Mouse (Mus musculus): Measurements from ENCODE around the gene Phyhipl. TPM values are rescaled to one million over a fixed set of nuclear protein-coding genes. Genes with fewer than 3 reads are reported as not detected.
A peak's percentile ranks its signal among the peaks of the same experiment; 100 is the strongest.

Phyhipl gene
- polyA plus RNA-seq, 1 experiment from 2014 or later = 92.6 TPM

DNA sequence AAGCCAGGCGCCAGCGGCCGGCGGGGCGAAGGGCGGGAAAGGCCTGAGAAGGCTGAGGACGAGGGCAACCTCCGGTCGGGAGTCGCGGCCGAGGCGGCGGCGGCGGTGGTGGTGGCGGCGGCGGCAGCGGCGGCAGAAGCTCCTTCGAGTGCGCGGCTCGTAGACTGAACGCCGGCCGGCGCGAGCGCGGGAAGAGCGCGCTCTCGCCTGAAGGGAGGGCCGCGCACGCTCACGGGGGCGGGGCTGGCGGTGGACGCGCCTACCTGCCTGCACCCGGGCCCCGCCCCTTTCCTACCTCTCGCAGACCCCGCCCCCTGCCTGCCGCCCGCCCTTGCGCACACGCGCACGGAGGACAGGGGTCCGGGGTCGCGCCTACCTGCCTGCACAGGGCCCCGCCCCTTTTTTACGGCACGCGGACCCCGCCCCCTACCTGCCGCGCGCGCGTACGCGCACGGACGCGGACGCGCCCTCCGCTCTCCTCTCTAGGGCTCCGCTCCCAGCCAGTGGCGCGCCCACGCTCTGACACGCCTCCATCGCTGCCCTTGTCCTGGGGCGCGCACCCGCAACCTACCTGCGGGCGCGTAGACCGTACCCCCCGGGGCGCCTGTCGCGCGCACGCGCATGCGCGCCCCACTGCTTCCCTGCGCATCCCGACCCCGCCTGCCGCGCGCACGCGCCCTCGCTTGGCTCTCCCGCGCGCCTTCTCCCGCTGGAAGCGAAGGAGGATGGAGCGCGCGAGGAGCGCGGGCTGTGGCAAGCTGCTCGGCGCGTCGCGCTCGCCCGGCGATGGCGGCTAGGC lies 56.4 kb downstream of the Phyhipl start:
- peak; percentile 95 for DNase-seq (ENCODE audit: low spot score)
- Histone ChIP-seq H3K4me1 (ENCODE audit: control insufficient read depth, insufficient read depth, low read length) (peaks cover 6% of the 10 kb centered on the region), H3K4me3 (ENCODE audit: low read depth, low read length) (peak overlapping the region; percentile 80), H3K27me3 (replicated peaks; ENCODE audit: control insufficient read depth, insufficient read depth, low read length) (no peaks in the 10 kb centered on the region; the same call in 1 of the 2 replicates), H3K9me3 (replicated peaks; ENCODE audit: control insufficient read depth, low read length) (no peaks in the 10 kb centered on the region), H3K4me2 (ENCODE audit: low read length) (peak overlapping the region; percentile 94), H3K9ac (ENCODE audit: low read length) (peak overlapping the region; percentile 94), H3K27ac (ENCODE audit: low read depth, low read length) (peak overlapping the region; percentile 92), H3K36me3 (ENCODE audit: control insufficient read depth, insufficient read depth, low read length) (no peaks in the 10 kb centered on the region)
- peak; percentile 93 for ATAC-seq
- WGBS = under 1% methylated on average over 108 of the region's 124 CpGs

- WGBS = under 1% methylated on average over 47 of the region's 48 CpGs
- no peaks in the 10 kb centered on the region for H3K36me3 ChIP-seq (ENCODE audit: control insufficient read depth, insufficient read depth, low read length)
- H3K9ac ChIP-seq (ENCODE audit: low read length) = peak overlapping the region; percentile 94
- no peaks in the 10 kb centered on the region for H3K9me3 ChIP-seq (replicated peaks; ENCODE audit: control insufficient read depth, low read length)
- peak overlapping the region; percentile 92 for H3K27ac ChIP-seq (ENCODE audit: low read depth, low read length)
- ATAC-seq = peak; percentile 62
- DNase-seq (ENCODE audit: low spot score) = peak; percentile 72
- H3K4me1 ChIP-seq (ENCODE audit: control insufficient read depth, insufficient read depth, low read length) = peaks cover 6% of the 10 kb centered on the region
- H3K4me2 ChIP-seq (ENCODE audit: low read length) = peak overlapping the region; percentile 94
- no peaks in the 10 kb centered on the region; the same call in 1 of the 2 replicates for H3K27me3 ChIP-seq (replicated peaks; ENCODE audit: control insufficient read depth, insufficient read depth, low read length)
- peak overlapping the region; percentile 80 for H3K4me3 ChIP-seq (ENCODE audit: low read depth, low read length)
Measured at GRCm38 (mm10) chr10:70598516-70599125, 57.1 kb downstream of the Phyhipl start.

- peak overlapping the region; percentile 80 for H3K4me3 ChIP-seq (ENCODE audit: low read depth, low read length)
- H3K36me3 ChIP-seq (ENCODE audit: control insufficient read depth, insufficient read depth, low read length) = no peaks in the 10 kb centered on the region
- H3K4me1 ChIP-seq (ENCODE audit: control insufficient read depth, insufficient read depth, low read length) = peaks cover 6% of the 10 kb centered on the region
- WGBS = 14% methylated on average over 10 of the region's 10 CpGs
- no peaks in the 10 kb centered on the region; the same call in 1 of the 2 replicates for H3K27me3 ChIP-seq (replicated peaks; ENCODE audit: control insufficient read depth, insufficient read depth, low read length)
- H3K4me2 ChIP-seq (ENCODE audit: low read length) = peak overlapping the region; percentile 94
- peak overlapping the region; percentile 94 for H3K9ac ChIP-seq (ENCODE audit: low read length)
- no peak; the same call in 1 of the 2 replicates for ATAC-seq
- H3K27ac ChIP-seq (ENCODE audit: low read depth, low read length) = no peak overlapping the region
- no peak for DNase-seq (ENCODE audit: low spot score)
- H3K9me3 ChIP-seq (replicated peaks; ENCODE audit: control insufficient read depth, low read length) = no peaks in the 10 kb centered on the region
Measured at GRCm38 (mm10) chr10:70598081-70598515, 57.7 kb downstream of the Phyhipl start.

- DNase-seq (ENCODE audit: low spot score) (peak; percentile 39), ATAC-seq (no peak)
- Histone ChIP-seq H3K36me3 (ENCODE audit: control insufficient read depth, insufficient read depth, low read length) (no peaks in the 10 kb centered on the region), H3K4me3 (ENCODE audit: low read depth, low read length) (no peak overlapping the region), H3K9me3 (replicated peaks; ENCODE audit: control insufficient read depth, low read length) (no peaks in the 10 kb centered on the region), H3K27me3 (replicated peaks; ENCODE audit: control insufficient read depth, insufficient read depth, low read length) (no peaks in the 10 kb centered on the region), H3K9ac (ENCODE audit: low read length) (no peak overlapping the region), H3K4me2 (ENCODE audit: low read length) (no peak overlapping the region), H3K4me1 (ENCODE audit: control insufficient read depth, insufficient read depth, low read length) (peaks cover 6% of the 10 kb centered on the region), H3K27ac (ENCODE audit: low read depth, low read length) (no peak overlapping the region)
- WGBS = 50% methylated on average over 1 of the region's 1 CpGs
Measured at GRCm38 (mm10) chr10:70594007-70594406, 61.8 kb downstream of the Phyhipl start.

DNA sequence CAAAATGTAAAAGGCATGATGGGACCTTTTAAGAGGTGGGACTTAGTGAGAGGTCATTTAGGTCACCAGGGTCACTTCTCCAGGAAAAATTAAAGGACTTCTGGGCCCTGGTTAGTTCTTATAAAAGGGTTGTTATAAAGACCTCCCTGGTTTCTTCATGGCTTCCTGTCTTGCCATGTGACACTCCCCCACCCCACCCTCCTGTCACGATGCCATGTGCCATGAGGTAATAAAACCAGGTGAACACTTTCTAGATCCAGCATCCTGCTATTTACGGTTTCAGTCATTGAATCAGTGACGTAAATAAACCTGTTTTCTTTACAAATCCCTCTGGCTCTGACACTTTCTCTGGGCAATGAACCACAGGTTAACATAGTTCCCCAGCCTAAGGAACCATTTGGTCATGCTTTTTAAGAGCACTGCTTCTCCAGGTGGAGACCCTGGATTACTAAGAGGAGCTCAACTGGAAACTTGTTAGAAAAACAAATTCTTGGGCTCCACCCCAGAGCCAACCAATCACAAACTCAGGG lies 68.8 kb downstream of the Phyhipl start:
- H3K36me3 ChIP-seq (ENCODE audit: control insufficient read depth, insufficient read depth, low read length) = no peaks in the 10 kb centered on the region
- H3K4me2 ChIP-seq (ENCODE audit: low read length) = no peak overlapping the region
- H3K4me1 ChIP-seq (ENCODE audit: control insufficient read depth, insufficient read depth, low read length) = no peaks in the 10 kb centered on the region
- H3K27me3 ChIP-seq (replicated peaks; ENCODE audit: control insufficient read depth, insufficient read depth, low read length) = no peaks in the 10 kb centered on the region
- 92% methylated on average over 3 of the region's 3 CpGs for WGBS
- ATAC-seq = no peak
- H3K9ac ChIP-seq (ENCODE audit: low read length) = no peak overlapping the region
- no peak overlapping the region for H3K27ac ChIP-seq (ENCODE audit: low read depth, low read length)
- H3K4me3 ChIP-seq (ENCODE audit: low read depth, low read length) = no peak overlapping the region
- no peaks in the 10 kb centered on the region for H3K9me3 ChIP-seq (replicated peaks; ENCODE audit: control insufficient read depth, low read length)
- no peak for DNase-seq (ENCODE audit: low spot score)

- no peak overlapping the region for H3K27ac ChIP-seq (ENCODE audit: low read depth, low read length)
- no peak overlapping the region for H3K4me3 ChIP-seq (ENCODE audit: low read depth, low read length)
- no peak overlapping the region for H3K9ac ChIP-seq (ENCODE audit: low read length)
- no peaks in the 10 kb centered on the region for H3K4me1 ChIP-seq (ENCODE audit: control insufficient read depth, insufficient read depth, low read length)
- WGBS = 88% methylated on average over 1 of the region's 1 CpGs
- no peak overlapping the region for H3K4me2 ChIP-seq (ENCODE audit: low read length)
- no peaks in the 10 kb centered on the region for H3K36me3 ChIP-seq (ENCODE audit: control insufficient read depth, insufficient read depth, low read length)
- no peaks in the 10 kb centered on the region for H3K9me3 ChIP-seq (replicated peaks; ENCODE audit: control insufficient read depth, low read length)
- DNase-seq (ENCODE audit: low spot score) (no peak), ATAC-seq (no peak)
- no peaks in the 10 kb centered on the region for H3K27me3 ChIP-seq (replicated peaks; ENCODE audit: control insufficient read depth, insufficient read depth, low read length)
Measured at GRCm38 (mm10) chr10:70584171-70584570, 71.6 kb downstream of the Phyhipl start.

- no peaks in the 10 kb centered on the region for H3K27me3 ChIP-seq (replicated peaks; ENCODE audit: control insufficient read depth, insufficient read depth, low read length)
- WGBS = 76% methylated on average over 7 of the region's 7 CpGs
- no peaks in the 10 kb centered on the region for H3K4me1 ChIP-seq (ENCODE audit: control insufficient read depth, insufficient read depth, low read length)
- no peak overlapping the region for H3K4me3 ChIP-seq (ENCODE audit: low read depth, low read length)
- no peaks in the 10 kb centered on the region for H3K36me3 ChIP-seq (ENCODE audit: control insufficient read depth, insufficient read depth, low read length)
- no peak for ATAC-seq
- H3K4me2 ChIP-seq (ENCODE audit: low read length) = no peak overlapping the region
- H3K9ac ChIP-seq (ENCODE audit: low read length) = no peak overlapping the region
- no peaks in the 10 kb centered on the region for H3K9me3 ChIP-seq (replicated peaks; ENCODE audit: control insufficient read depth, low read length)
- no peak overlapping the region for H3K27ac ChIP-seq (ENCODE audit: low read depth, low read length)
- DNase-seq (ENCODE audit: low spot score) = no peak
Measured at GRCm38 (mm10) chr10:70581556-70582211, 74.1 kb downstream of the Phyhipl start.

DNA sequence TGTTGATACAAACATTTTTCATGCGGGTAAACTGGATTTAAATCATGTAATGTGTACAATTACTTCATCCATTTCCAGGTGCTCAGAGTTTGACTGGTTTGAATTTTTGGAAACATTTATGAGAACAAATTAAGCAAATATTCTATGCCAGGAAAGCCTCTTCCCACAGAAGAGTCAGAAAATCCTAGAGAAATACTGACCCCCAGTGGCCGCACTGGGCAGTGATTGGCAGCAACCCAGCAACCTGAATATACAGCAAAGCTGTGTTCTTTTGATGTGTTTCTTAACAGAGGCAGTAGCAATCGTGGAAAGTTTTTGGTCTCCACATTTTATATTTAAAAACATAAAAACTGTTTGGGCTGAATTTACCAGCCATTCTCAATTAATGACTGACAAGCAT lies 92.1 kb downstream of the Phyhipl start:
- DNase-seq (ENCODE audit: low spot score) (peak; percentile 84), ATAC-seq (no peak)
- H3K27ac ChIP-seq (ENCODE audit: low read depth, low read length) = no peak overlapping the region
- no peak overlapping the region for H3K4me2 ChIP-seq (ENCODE audit: low read length)
- H3K4me1 ChIP-seq (ENCODE audit: control insufficient read depth, insufficient read depth, low read length) = no peaks in the 10 kb centered on the region
- no peak overlapping the region for H3K4me3 ChIP-seq (ENCODE audit: low read depth, low read length)
- H3K9ac ChIP-seq (ENCODE audit: low read length) = no peak overlapping the region
- WGBS = 26% methylated on average over 3 of the region's 3 CpGs
- no peaks in the 10 kb centered on the region for H3K9me3 ChIP-seq (replicated peaks; ENCODE audit: control insufficient read depth, low read length)
- H3K36me3 ChIP-seq (ENCODE audit: control insufficient read depth, insufficient read depth, low read length) = peaks cover 36% of the 10 kb centered on the region
- no peaks in the 10 kb centered on the region for H3K27me3 ChIP-seq (replicated peaks; ENCODE audit: control insufficient read depth, insufficient read depth, low read length)
